Comparison of ENCODE assay signal across 10 mouse cellular contexts in the genomic region with DNA sequence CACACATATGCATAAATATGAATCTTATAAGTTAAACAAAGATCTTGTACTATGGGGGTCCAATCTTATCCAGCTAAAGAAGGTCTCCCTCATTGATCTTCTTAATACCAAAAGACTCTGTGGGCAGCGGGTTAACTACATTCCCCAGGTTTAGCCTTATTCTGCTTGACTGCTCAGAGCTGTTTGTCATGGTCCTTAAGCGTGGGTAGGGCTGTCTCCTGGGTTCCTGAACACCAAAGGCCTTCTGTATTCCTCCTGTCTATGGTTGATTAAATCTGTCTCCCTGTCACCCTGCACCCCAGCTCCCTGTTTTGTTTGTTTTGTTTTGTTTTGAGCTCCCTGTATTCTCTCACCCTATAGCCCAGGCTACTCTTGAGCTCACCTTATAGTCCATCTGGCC.
"Had no signal": no experiment of that assay in that cellular context is flagged by ENCODE, and none has a peak within 500 bp of the region (broad histone marks: within the 10 kb centered on the region; RNA-seq: fewer than 3 reads in every experiment).

No protein-coding gene starts in this region.

- H3K27me3 ChIP-seq: midbrain, embryonic 13.5 days had no signal

- ATAC-seq: intestine, embryonic 16.5 days; midbrain, embryonic 13.5 days had no signal

- DNase-seq: kidney, postnatal 10 days; left cerebral cortex, postnatal 4 days; lung, adult 18-20 months; thymus, postnatal 4 days had no signal

- H3K9me3 ChIP-seq: limb, embryonic 13.5 days; midbrain, embryonic 13.5 days had no signal

- H3K27ac ChIP-seq: limb, embryonic 13.5 days; liver, embryonic 14.5 days; midbrain, embryonic 13.5 days; stomach, postnatal 0 days had no signal

- H3K9ac ChIP-seq: limb, embryonic 13.5 days; liver, embryonic 14.5 days; midbrain, embryonic 13.5 days had no signal

- H3K36me3 ChIP-seq: limb, embryonic 13.5 days; midbrain, embryonic 13.5 days had no signal

- H3K4me2 ChIP-seq: limb, embryonic 13.5 days; midbrain, embryonic 13.5 days had no signal

- H3K4me3 ChIP-seq: limb, embryonic 13.5 days; midbrain, embryonic 13.5 days; myocyte had no signal
